Mouse (Mus musculus): ENCODE data around the gene Snd1.

DNA sequence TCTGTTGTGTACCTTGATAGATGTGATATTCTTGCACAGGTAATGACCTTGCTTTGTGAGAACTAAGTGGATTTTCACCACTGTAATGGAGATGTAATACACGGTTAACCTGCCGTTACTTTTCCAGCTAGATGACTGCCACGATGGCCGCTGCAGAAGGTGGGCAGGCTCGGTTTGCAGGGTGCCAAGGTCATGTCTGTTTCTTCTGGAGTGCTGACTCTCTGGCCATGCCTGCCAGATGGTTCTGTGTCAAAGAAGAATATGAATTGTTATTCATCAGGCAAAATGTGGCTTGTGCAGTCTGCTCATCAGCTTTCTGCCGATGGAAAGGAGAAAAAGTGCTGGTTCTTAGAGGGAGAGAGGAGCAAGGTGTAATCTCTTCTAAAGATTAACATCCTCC lies 53.3 kb downstream of the Snd1 start:
- TF ChIP-seq CTCF (IDR thresholded peaks at IDR 0.05; ENCODE audit: borderline replicate concordance, insufficient read depth, low read length): no peak
- TF ChIP-seq POLR2A (IDR thresholded peaks at IDR 0.05; ENCODE audit: low read depth, low read length): no peak

All from embryonic fibroblast, embryonic 13.5 days (primary cell).